Mouse (Mus musculus) mesoderm, embryonic 11.5 days (tissue): ENCODE results near the gene Diaph3.

Experiments
- DNase-seq: peaks from one replicate; pipeline ENCODE4 v3.0.0-alpha.2; 2012; ENCODE audit warnings: low read depth, low spot score

Diaph3 gene

GRCm38 (mm10) chr14:87140963-87141486, at the start of gene Diaph3:
Gene Diaph3 (minus strand): TSS chr14:87141235.
- peak; percentile 99 for DNase-seq

- no peak for DNase-seq
Measured at GRCm38 (mm10) chr14:87190685-87191084, 49.6 kb upstream of the Diaph3 start.

GRCm38 (mm10) chr14:87171577-87171976, 30.5 kb upstream of the Diaph3 start:
- DNase-seq: no peak

- no peak for DNase-seq
Measured at GRCm38 (mm10) chr14:87169151-87169550, 28.1 kb upstream of the Diaph3 start.

GRCm38 (mm10) chr14:87155621-87156238, 14.7 kb upstream of the Diaph3 start:
- no peak for DNase-seq

DNA sequence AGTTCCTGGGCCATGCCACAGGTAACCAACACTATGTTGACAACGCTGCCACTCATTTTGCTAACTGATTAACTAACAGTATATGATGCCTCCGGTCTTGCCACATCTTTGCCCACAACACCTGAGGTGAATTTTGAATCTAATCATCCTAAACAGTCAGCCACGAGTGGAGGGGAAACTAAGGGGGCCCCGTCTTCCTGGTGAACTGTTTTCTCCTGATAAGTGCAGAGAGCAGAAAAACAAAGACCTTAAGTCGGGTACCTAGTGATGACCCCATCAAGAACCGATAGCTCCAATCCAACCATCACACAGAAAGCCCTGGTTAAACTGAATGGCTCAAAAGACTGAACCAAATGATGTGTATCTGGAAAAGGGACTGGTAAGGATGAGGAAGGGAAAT, 8.6 kb upstream of the Diaph3 start:
- no peak for DNase-seq

DNA sequence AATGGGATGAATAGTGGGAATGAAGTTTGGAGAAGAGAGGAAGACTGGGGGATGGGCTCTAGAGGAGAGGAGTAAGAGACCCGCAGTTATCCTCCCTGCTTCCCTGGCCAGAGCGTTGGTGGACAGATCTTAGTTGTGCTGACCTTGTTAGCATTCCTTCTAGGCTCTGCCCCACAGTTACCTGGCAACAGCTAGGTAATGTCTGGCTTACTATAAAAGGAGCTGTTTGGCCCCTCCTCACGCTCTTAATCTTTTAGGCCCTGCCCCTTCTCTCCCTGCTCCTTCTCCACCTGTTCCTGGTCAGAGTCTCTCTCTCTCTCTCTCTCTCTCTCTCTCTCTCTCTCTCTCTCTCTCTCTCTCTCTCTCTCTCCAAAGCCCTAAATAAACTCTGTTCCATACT, 5.7 kb upstream of the Diaph3 start:
- DNase-seq: no peak

GRCm38 (mm10) chr14:87145351-87145750, 4.3 kb upstream of the Diaph3 start:
- DNase-seq: no peak

DNA sequence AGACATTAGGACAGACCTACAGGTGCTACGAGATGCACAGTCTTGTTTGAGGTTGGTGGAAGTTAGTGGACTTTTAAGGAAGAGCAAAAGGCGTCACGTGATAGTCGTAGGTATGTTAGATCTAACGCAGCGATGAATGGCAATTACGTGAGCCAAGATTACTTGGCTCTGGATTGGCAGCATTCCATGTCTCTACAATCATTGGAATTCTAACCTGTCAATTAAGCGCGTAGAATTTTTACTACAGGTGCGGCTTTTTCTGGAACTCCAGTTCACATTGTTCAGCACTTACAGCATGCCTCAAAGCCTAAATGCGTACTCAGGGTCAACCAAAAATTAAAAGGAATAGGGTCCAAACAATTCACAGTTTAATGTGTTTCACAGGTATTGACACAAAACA, 742 bp upstream of the Diaph3 start:
- no peak for DNase-seq

GRCm38 (mm10) chr14:87140327-87140962, 590 bp downstream of the Diaph3 start:
- DNase-seq: peak; percentile 66

- no peak for DNase-seq
Measured at GRCm38 (mm10) chr14:87126076-87126639, 14.9 kb downstream of the Diaph3 start.

DNA sequence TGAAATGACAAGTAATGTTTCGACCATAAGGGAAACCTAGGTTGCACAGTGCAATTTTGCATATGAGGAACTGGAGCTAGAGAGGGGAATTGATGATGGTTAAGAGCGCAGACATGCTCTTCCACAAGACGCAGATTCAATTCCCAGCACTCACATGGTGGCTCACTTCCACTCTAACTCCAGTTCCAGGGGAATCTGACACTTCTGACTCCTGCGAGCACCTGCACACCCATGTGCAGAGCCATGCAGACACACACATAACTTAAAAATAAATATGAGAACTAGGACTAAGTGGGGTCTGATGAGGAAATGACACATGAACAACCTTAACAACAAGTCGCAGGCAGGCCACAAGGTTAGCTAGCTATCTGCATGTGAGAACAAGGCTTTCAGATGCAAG, 15.5 kb downstream of the Diaph3 start:
- DNase-seq: no peak

DNA sequence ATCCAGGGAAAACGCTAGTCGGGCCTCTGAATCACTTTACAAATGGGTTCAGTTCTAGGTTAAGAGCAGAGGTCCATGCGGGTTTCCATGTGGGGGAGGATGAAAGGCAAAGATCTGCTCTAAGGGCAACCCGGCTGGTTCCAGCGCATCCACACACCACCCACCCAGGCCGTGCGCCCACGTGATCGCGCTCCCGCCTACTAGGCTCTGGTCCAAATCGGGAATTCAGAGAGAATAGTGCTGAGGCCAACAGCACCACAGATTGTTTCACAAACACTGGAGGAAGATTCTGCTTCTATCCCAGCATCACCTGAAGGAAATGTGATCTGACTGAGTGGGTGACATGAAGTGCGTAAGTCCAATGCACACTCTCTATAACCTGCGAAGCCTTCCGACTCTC, 17.9 kb downstream of the Diaph3 start:
- DNase-seq: no peak

DNA sequence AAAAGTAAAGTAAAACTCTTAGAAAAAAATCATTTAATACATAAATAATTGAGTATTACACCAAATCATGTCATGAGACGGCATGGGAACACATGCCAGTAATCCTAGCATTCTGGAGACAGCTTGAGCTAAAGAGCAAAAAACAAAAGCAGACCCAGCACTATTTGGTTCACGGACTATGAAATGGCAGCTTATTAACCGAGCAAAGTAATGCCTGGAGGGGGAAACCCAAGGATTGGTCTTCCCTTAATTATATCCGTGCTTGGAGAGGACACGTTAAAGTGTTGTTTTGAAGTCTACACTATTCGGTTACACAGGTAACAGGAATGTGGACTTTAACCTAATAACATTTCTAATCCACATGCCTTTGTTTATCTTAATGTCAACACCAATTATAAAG, 19.2 kb downstream of the Diaph3 start:
- DNase-seq: no peak

DNA sequence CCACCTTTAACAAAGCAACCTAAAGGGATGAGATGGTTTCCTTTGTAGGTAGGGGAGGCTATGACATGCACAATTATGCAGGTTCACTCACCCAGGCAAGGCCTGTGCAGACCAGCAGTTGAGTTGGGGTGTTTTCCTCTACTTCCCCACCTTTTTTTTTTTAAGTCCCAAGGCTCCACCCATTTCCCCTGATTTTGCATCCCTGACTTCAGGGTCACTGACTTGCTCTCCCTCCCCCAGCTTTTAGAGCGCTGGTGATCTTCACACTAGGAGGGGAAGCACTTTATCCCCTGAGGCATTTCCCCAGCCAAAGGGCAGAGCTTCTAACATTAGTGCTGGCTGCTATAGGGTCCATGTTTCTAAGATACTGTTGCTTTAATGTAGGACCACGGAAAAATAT, 30.4 kb downstream of the Diaph3 start:
- DNase-seq: no peak

DNA sequence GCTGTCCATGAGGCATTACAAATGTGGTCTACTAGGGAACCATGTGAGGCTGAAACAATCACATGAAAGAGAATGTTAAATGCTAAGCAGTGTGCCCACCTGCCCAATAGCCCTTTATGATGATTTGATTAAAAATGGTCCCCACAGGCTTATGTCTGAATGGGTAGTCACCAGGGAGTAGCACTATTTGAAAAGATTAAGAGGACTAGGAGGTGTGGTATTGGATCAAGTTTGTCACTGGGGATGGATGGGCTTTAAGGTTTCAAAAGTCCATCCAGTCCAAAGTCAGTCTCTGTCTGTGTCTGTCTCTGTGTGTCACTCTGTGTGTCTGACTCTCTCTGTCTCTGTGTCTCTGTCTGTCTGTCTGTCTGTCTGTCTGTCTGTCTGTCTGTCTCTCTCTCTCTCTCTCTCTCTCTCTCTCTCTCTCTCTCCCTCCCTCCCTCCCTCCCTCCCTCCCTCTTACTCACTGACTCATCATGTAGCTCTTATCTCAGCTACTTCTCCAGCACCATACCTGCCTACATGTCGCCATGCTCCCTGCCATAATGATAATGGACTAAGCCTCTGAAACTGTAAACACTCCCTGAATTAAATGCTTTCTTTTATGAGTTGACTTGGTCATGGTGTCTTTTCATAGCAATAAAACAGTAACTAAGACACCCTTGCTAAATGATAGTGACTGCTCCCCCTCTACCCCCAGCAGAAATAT, 41.5 kb downstream of the Diaph3 start:
- no peak for DNase-seq

GRCm38 (mm10) chr14:87098093-87098492, 42.9 kb downstream of the Diaph3 start:
- DNase-seq: no peak

GRCm38 (mm10) chr14:87091522-87091921, 49.5 kb downstream of the Diaph3 start:
- DNase-seq: no peak

DNA sequence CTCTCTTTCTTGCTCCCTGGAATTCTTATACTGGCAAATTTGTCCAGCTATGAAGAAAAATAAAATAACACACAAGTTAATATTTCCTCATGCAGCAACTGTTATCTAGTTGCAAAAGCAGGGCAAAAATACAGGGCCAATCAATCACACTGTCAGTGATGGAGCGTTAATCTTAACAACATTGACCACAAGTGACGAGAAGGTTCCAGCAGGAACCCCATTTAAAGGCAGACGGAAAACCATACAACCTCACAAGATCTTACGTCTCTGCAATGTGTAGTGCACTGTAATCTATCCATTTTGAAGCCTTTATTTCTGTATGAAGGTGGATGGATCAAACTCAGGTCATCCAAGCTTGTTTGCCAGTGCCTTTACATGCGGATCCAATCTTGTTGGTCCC, 49.9 kb downstream of the Diaph3 start:
- no peak for DNase-seq

- DNase-seq: no peak
Measured at GRCm38 (mm10) chr14:87088928-87089327, 52.1 kb downstream of the Diaph3 start.

- no peak for DNase-seq
Measured at GRCm38 (mm10) chr14:87088456-87088855, 52.6 kb downstream of the Diaph3 start.

DNA sequence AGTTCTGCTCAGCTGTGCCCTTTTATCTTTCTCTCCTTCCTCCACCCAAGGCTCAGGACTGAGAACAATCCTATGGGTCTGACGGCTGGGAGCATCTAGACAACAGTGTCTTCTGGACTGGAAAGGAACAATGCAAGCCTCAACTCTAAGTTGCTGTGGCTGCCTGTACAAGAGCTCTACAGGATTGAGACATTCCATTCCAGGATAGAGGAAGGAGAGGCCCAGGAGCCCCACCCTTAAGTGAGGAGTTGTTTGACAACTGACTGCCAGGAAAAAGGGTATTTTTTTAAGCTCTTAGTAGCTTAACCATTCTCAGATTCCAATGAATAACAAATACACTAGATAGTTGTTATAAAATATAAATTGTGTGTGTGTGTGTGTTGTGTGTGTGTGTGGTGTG, 53.0 kb downstream of the Diaph3 start:
- no peak for DNase-seq
